Mouse (Mus musculus) CH12.LX (cell line): ENCODE measurements at regions not wholly inside any gene's neighbourhood (a gene's known extent, or its start where the extent isn't known, plus 50 kb on each side); places are given as distances from the start of the nearest gene placed in this dataset.

Experiments
- DNase-seq: peaks from one replicate; pipeline ENCODE4 v3.0.0-alpha.2; 2013; ENCODE audit errors: extremely low read depth
- H3K27ac ChIP-seq: 2 replicates; pipeline ENCODE4 v1.5.1; 2012; ENCODE audit warnings: low read depth, mild to moderate bottlenecking, control low read depth, moderate library complexity; ENCODE audit not compliant: insufficient read depth
- H3K27me3 ChIP-seq: replicated peaks from 2 replicates; pipeline ENCODE3; 2012; ENCODE audit warnings: inconsistent platforms
- H3K36me3 ChIP-seq, 2 experiments: replicated peaks in 1 of 2; 2 replicates each; pipeline versions ENCODE3 to v1.6.1; 2012; ENCODE audit warnings: inconsistent platforms in 1 of 2, low read length in 1 of 2, mild to moderate bottlenecking in 1 of 2, mixed read lengths in 1 of 2, moderate library complexity in 1 of 2; ENCODE audit not compliant: control insufficient read depth in 1 of 2, insufficient read depth in 1 of 2
- H3K4me1 ChIP-seq, 2 experiments: 2 replicates each; pipeline ENCODE4 v1.6.1; 2012; ENCODE audit warnings: inconsistent platforms in 1 of 2, moderate library complexity in 1 of 2; ENCODE audit not compliant: insufficient read depth in 2 of 2, control insufficient read depth in 1 of 2
- H3K4me2 ChIP-seq: 2 replicates; pipeline ENCODE4 v1.6.1; 2012; ENCODE audit warnings: low read depth, mild to moderate bottlenecking, control low read depth; ENCODE audit not compliant: poor library complexity, insufficient read depth, severe bottlenecking
- H3K4me3 ChIP-seq, 3 experiments: fragments of 150-350 bp in 1 of 3; sonication (generic) in 1 of 3; replicated peaks in 1 of 3; 2 replicates each; pipeline versions ENCODE3 to v1.5.1; 2011 to 2012; ENCODE audit warnings: low read depth in 2 of 3, low read length in 2 of 3, mild to moderate bottlenecking in 2 of 3, moderate library complexity in 2 of 3, control low read depth in 1 of 3, improper control_type of control experiment in 1 of 3, inconsistent platforms in 1 of 3, mixed read lengths in 1 of 3; ENCODE audit not compliant: poor library complexity in 1 of 3
- H3K79me2 ChIP-seq: replicated peaks from 2 replicates; pipeline ENCODE4 v1.6.1; 2012; ENCODE audit warnings: mild to moderate bottlenecking, moderate library complexity; ENCODE audit not compliant: control insufficient read depth, poor library complexity, insufficient read depth, severe bottlenecking; ENCODE audit errors: extremely low read depth
- H3K9ac ChIP-seq: 2 replicates; pipeline ENCODE4 v1.6.1; 2012; ENCODE audit warnings: low read depth, mild to moderate bottlenecking, control low read depth, moderate library complexity; ENCODE audit not compliant: insufficient read depth
- H3K9me3 ChIP-seq: replicated peaks from 2 replicates; pipeline ENCODE3; 2012; ENCODE audit warnings: low read length, inconsistent platforms, mixed read lengths
- BHLHE40 ChIP-seq: IDR thresholded peaks from 2 replicates; pipeline ENCODE4 v1.6.1; 2011; ENCODE audit warnings: mild to moderate bottlenecking, low read depth, low read length, improper control_type of control experiment
- CHD1 ChIP-seq: IDR thresholded peaks from 2 replicates; pipeline ENCODE4 v1.6.1; 2012; ENCODE audit warnings: low read depth, low read length, improper control_type of control experiment, inconsistent platforms
- CHD2 ChIP-seq: IDR thresholded peaks from 2 replicates; pipeline ENCODE4 v1.6.1; 2011; ENCODE audit warnings: low read length, improper control_type of control experiment
- E2F4 ChIP-seq: IDR thresholded peaks from 2 replicates; pipeline ENCODE4 v1.6.1; 2011; ENCODE audit warnings: low read depth, low read length, improper control_type of control experiment; ENCODE audit not compliant: insufficient replicate concordance
- ELF1 ChIP-seq: IDR thresholded peaks from 2 replicates; pipeline ENCODE4 v1.6.1; 2014; ENCODE audit warnings: low read depth, mild to moderate bottlenecking, inconsistent platforms, low read length, improper control_type of control experiment
- EP300 ChIP-seq: IDR thresholded peaks from 2 replicates; pipeline ENCODE4 v1.6.1; 2011; ENCODE audit warnings: low read length, improper control_type of control experiment
- HCFC1 ChIP-seq: IDR thresholded peaks from 2 replicates; pipeline ENCODE4 v1.6.1; 2012; ENCODE audit warnings: low read depth, mild to moderate bottlenecking, inconsistent platforms, low read length, improper control_type of control experiment
- JUN ChIP-seq: IDR thresholded peaks from 2 replicates; pipeline ENCODE4 v1.6.1; 2011; ENCODE audit warnings: low read depth, mild to moderate bottlenecking, low read length, improper control_type of control experiment, moderate library complexity; ENCODE audit not compliant: insufficient read depth
- KAT2A ChIP-seq: IDR thresholded peaks from 2 replicates; pipeline ENCODE4 v1.6.1; 2012; ENCODE audit warnings: low read length, improper control_type of control experiment, inconsistent platforms; ENCODE audit not compliant: insufficient replicate concordance
- MAX ChIP-seq: IDR thresholded peaks from 2 replicates; pipeline ENCODE4 v1.6.1; 2011; ENCODE audit warnings: low read length, improper control_type of control experiment
- MEF2A ChIP-seq: IDR thresholded peaks from 2 replicates; pipeline ENCODE4 v1.6.1; 2014; ENCODE audit warnings: low read depth, mild to moderate bottlenecking, inconsistent platforms, low read length, improper control_type of control experiment, borderline replicate concordance
- NELFE ChIP-seq: IDR thresholded peaks from 2 replicates; pipeline ENCODE4 v1.6.1; 2011; ENCODE audit warnings: low read depth, low read length, improper control_type of control experiment
- RAD21 ChIP-seq: IDR thresholded peaks from 2 replicates; pipeline ENCODE4 v1.6.1; 2011; ENCODE audit warnings: low read depth, mild to moderate bottlenecking, low read length, improper control_type of control experiment, moderate library complexity
- TBP ChIP-seq: conservative IDR thresholded peaks from 2 replicates; pipeline ENCODE4 v1.6.1; 2011; ENCODE audit warnings: low read depth, low read length, improper control_type of control experiment
- TCF12 ChIP-seq: IDR thresholded peaks from 2 replicates; pipeline ENCODE4 v1.6.1; 2014; ENCODE audit warnings: low read depth, mild to moderate bottlenecking, inconsistent platforms, low read length, improper control_type of control experiment
- UBTF ChIP-seq: IDR thresholded peaks from 2 replicates; pipeline ENCODE4 v1.6.1; 2012; ENCODE audit warnings: low read depth, mild to moderate bottlenecking, inconsistent platforms, low read length, improper control_type of control experiment, moderate library complexity
- USF1 ChIP-seq: IDR thresholded peaks from 2 replicates; pipeline ENCODE4 v1.6.1; 2014; ENCODE audit warnings: low read depth, mild to moderate bottlenecking, inconsistent platforms, low read length, improper control_type of control experiment
- ZC3H11A ChIP-seq: IDR thresholded peaks from 2 replicates; pipeline ENCODE4 v1.6.1; 2012; ENCODE audit warnings: low read depth, mild to moderate bottlenecking, inconsistent platforms, low read length, improper control_type of control experiment
- ZKSCAN1 ChIP-seq: IDR thresholded peaks from 2 replicates; pipeline ENCODE4 v1.6.1; 2012; ENCODE audit warnings: low read depth, inconsistent platforms, low read length, improper control_type of control experiment, borderline replicate concordance
- ZMIZ1 ChIP-seq: IDR thresholded peaks from 2 replicates; pipeline ENCODE4 v1.6.1; 2012; ENCODE audit warnings: low read depth, mild to moderate bottlenecking, inconsistent platforms, low read length, improper control_type of control experiment
- ZNF384 ChIP-seq: IDR thresholded peaks from 2 replicates; pipeline ENCODE4 v1.6.1; 2012; ENCODE audit warnings: low read depth, low read length, improper control_type of control experiment, inconsistent platforms
- dilution Hi-C: fragments of 300-500 bp; cut with MboI; formaldehyde crosslinking; loops from 2 replicates; pipeline ENCODE4 v1.14.3; 2020; ENCODE audit warnings: low sequenced_read_pairs; ENCODE audit not compliant: extremely low pct_unique_long_range_greater_than_20kb, extremely low pct_ligation_motif_present
- in situ Hi-C: fragments of 300-500 bp; cut with MboI; formaldehyde crosslinking; loops from 3 replicates; pipeline ENCODE4 v1.14.3; 2019; ENCODE audit warnings: low sequenced_read_pairs, low pct_ligation_motif_present, low pct_unique_long_range_greater_than_20kb, mixed read lengths

DNA sequence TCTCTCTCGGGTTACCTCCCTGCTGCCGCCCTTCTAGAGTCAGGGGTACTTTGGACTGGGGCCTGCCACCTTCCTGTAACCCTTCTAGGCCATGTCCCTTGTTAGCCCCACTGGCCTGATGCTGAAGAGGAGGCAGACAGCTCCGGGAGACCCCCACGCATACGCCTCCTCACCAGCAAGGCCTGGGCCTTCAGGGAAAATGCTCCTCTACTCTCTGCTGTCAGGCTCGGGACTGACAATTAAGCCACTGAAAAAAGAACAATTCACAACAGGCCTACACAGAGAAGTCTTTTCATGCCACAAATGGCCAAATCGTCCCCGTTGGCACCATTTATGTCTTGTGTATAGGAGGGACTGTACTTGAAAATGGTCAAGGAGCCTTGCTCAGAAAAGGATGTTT, 161.9 kb upstream of the Topaz1 start:
- H3K9ac ChIP-seq, result no peak overlapping the region
- in situ Hi-C loops, result no loop called here
- TF ChIP-seq UBTF (no peak), USF1 (no peak), ZC3H11A (no peak), TCF12 (no peak), NELFE (no peak)
- dilution Hi-C loops, result no loop called here
- H3K27me3 ChIP-seq, result peaks cover 78% of the 10 kb centered on the region
- no peak for DNase-seq
- H3K36me3 ChIP-seq, result no peaks in the 10 kb centered on the region
- no peak overlapping the region for H3K4me2 ChIP-seq
- H3K27ac ChIP-seq, result no peak overlapping the region
- H3K9me3 ChIP-seq, result no peaks in the 10 kb centered on the region
- no peaks in the 10 kb centered on the region for H3K79me2 ChIP-seq
- no peak overlapping the region for H3K4me3 ChIP-seq
- H3K4me1 ChIP-seq, result 0 out of 4 replicates have a peak, but pooled peaks cover 0 to 3% of the 10 kb centered on the region in 2 experiments

DNA sequence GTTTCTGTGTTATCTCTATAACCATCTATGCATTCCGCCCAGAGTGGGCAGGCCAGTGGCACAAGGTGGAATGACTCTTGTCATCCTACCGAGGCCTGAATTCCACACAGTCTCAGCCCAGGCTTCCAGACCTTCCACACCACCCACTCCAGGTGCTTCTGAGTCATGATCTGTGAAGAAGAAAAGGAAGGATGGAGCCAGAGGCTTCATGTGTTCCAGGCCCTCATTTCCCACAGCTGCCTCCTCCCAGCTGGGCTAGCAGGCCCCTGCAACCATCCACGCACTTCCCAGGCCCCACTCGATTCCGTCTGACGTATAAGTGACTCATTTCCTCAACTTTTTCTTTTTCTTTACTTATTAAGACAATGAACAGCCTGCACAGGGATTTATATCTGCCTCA, 160.7 kb upstream of the Topaz1 start:
- DNase-seq, result no peak
- Histone ChIP-seq H3K36me3 (no peaks in the 10 kb centered on the region), H3K27me3 (peaks cover 84% of the 10 kb centered on the region), H3K27ac (no peak overlapping the region), H3K9ac (no peak overlapping the region), H3K9me3 (no peaks in the 10 kb centered on the region), H3K4me2 (no peak overlapping the region), H3K4me1 (0 out of 4 replicates have a peak, but pooled peaks cover 0 to 3% of the 10 kb centered on the region in 2 experiments), H3K4me3 (no peak overlapping the region), H3K79me2 (no peaks in the 10 kb centered on the region)
- in situ Hi-C loops, result no loop called here
- no peak for TF ChIP-seq MAX
- no peak for TF ChIP-seq ELF1
- no peak for TF ChIP-seq UBTF
- no peak for TF ChIP-seq KAT2A
- no peak for TF ChIP-seq CHD1
- TF ChIP-seq E2F4, result no peak
- TF ChIP-seq HCFC1, result no peak
- TF ChIP-seq EP300, result no peak
- TF ChIP-seq RAD21, result no peak
- no peak for TF ChIP-seq MEF2A
- TF ChIP-seq JUN, result no peak
- TF ChIP-seq ZMIZ1, result no peak
- no peak for TF ChIP-seq BHLHE40
- TF ChIP-seq ZNF384, result no peak
- no peak for TF ChIP-seq CHD2
- TF ChIP-seq ZKSCAN1, result no peak
- no peak for TF ChIP-seq TBP
- dilution Hi-C loops, result no loop called here
